Mouse (Mus musculus): ENCODE measurements around the gene Acp7.

GRCm38 (mm10) chr7:28570982-28571682 is 60.0 kb downstream of the Acp7 start:
- TF ChIP-seq CTCF (IDR thresholded peaks at IDR 0.05; ENCODE audit: borderline replicate concordance, extremely low read depth, insufficient read depth, insufficient read length) (no peak), POLR2A (IDR thresholded peaks at IDR 0.05; ENCODE audit: borderline replicate concordance, extremely low read depth, insufficient read depth, insufficient read length, poor library complexity, severe bottlenecking) (no peak)

All from brain, embryonic 14.5 days (tissue).